Comparison of ENCODE assay signal across 11 mouse cellular contexts in the genomic region with DNA sequence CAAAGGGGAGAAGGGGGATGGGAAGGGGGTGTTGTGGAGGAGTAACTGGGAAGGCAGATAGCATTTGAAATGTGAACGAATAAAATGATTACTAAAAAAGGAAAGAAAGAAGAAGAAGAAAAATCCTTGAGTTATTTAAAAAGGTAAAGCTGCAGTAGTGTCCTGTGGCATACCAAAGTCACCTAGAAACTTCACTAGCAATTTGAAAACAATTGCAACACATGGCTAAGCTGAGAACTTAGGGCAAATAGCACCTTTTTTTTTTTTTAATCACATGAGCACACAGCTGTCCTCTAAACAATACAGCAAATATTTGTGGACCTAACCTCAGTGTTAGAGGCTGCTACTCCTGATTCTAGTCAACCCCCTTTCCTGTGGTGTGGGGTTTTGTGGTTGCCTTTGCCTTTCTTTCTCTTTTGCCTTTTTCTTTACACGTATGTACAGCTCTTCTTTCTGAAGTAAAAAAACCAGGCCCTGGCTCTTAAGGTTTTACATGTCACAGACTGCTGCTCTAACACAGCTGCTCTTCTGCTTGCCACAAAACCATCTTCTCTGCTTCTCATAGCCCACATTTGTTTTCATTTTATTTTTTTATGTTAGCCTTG.
A peak's percentile ranks its signal among the peaks of the same experiment; 100 is the strongest.
DNase-seq lines count a peak whose midpoint lies in the region; ATAC-seq and TF ChIP-seq lines count a peak whose summit lies in the region.
"Had no signal": no experiment of that assay in that cellular context is flagged by ENCODE, and none has a peak within 500 bp of the region (broad histone marks: within the 10 kb centered on the region; RNA-seq: fewer than 3 reads in every experiment).

No protein-coding gene starts in this region.

- TF ChIP-seq EP300 in liver, postnatal 0 days (IDR thresholded peaks at IDR 0.05; ENCODE audit: low read depth): no peak

- no peak overlapping the region for H3K9ac ChIP-seq in liver, postnatal 0 days (replicated peaks)
- H3K9ac ChIP-seq in liver, embryonic 12.5 days: no peak overlapping the region
- no peak overlapping the region for H3K9ac ChIP-seq in hindbrain, embryonic 16.5 days (ENCODE audit: low read depth, low read length)
- H3K9ac ChIP-seq: heart, embryonic 13.5 days had no signal

- no peak for ATAC-seq in liver, postnatal 0 days
- ATAC-seq in liver, embryonic 12.5 days: no peak
- peak; percentile 89 for ATAC-seq in activated CD4-positive, CD25-positive, alpha-beta regulatory T cell, adult 4 months
- ATAC-seq in hindbrain, embryonic 16.5 days: 0 out of 2 replicates have a peak, but pooled peaks have one; percentile 9

- H3K4me3 ChIP-seq in liver, postnatal 0 days (ENCODE audit: low read depth, low read length): no peak overlapping the region
- H3K4me3 ChIP-seq in liver, embryonic 12.5 days: no peak overlapping the region
- no peak overlapping the region for H3K4me3 ChIP-seq in hindbrain, embryonic 16.5 days (ENCODE audit: low read length)
- H3K4me3 ChIP-seq: heart, embryonic 13.5 days had no signal

- no peak for DNase-seq in liver, postnatal 0 days
- peak; percentile 55 for DNase-seq in splenic B cell, adult 2 months (ENCODE audit: low read depth, low spot score)
- no peak for DNase-seq in cerebellum, postnatal 4 days (ENCODE audit: low spot score in 2 of 2)
- no peak for DNase-seq in lung, postnatal 36 days
- no peak for DNase-seq in gastrocnemius, adult 8-10 months (ENCODE audit: low spot score in 2 of 2)
- DNase-seq: adrenal gland, adult 8-10 months; kidney, postnatal 10 days had no signal

- no peaks in the 10 kb centered on the region for H3K9me3 ChIP-seq in liver, postnatal 0 days (ENCODE audit: low read length)
- H3K9me3 ChIP-seq in liver, embryonic 12.5 days (replicated peaks): no peaks in the 10 kb centered on the region
- H3K9me3 ChIP-seq in hindbrain, embryonic 16.5 days (ENCODE audit: control insufficient read depth, low read length): no peaks in the 10 kb centered on the region
- H3K9me3 ChIP-seq: heart, embryonic 13.5 days had no signal

- WGBS in liver, postnatal 0 days (ENCODE audit: insufficient replicate concordance): 31% methylated on average over 2 of the region's 2 CpGs
- 28% methylated on average over 2 of the region's 2 CpGs for WGBS in liver, embryonic 12.5 days (ENCODE audit: insufficient replicate concordance)
- 50% methylated on average over 2 of the region's 2 CpGs for WGBS in hindbrain, embryonic 16.5 days

- peak overlapping the region; percentile 46 for H3K27ac ChIP-seq in liver, postnatal 0 days (ENCODE audit: low read depth)
- H3K27ac ChIP-seq in liver, embryonic 12.5 days: no peak overlapping the region
- no peak overlapping the region; the same call in 1 of the 2 replicates for H3K27ac ChIP-seq in hindbrain, embryonic 16.5 days (ENCODE audit: low read depth, low read length)
- H3K27ac ChIP-seq: heart, embryonic 13.5 days had no signal

- TF ChIP-seq CTCF in liver, postnatal 0 days (IDR thresholded peaks at IDR 0.05; ENCODE audit: low read depth): no peak

- H3K36me3 ChIP-seq in liver, postnatal 0 days (replicated peaks; ENCODE audit: insufficient read depth, low read length): no peaks in the 10 kb centered on the region
- H3K36me3 ChIP-seq in liver, embryonic 12.5 days: no peaks in the 10 kb centered on the region
- no peaks in the 10 kb centered on the region for H3K36me3 ChIP-seq in hindbrain, embryonic 16.5 days (ENCODE audit: control insufficient read depth, insufficient read depth, low read length)
- H3K36me3 ChIP-seq in splenic B cell, adult 2 months (ENCODE audit: control insufficient read depth, insufficient read depth, low read length, poor library complexity, severe bottlenecking): no peaks in the 10 kb centered on the region
- H3K36me3 ChIP-seq: heart, embryonic 13.5 days had no signal

- H3K4me1 ChIP-seq in liver, postnatal 0 days (ENCODE audit: insufficient read depth): no peaks in the 10 kb centered on the region; the same call in 1 of the 2 replicates
- no peaks in the 10 kb centered on the region for H3K4me1 ChIP-seq in liver, embryonic 12.5 days
- peaks cover 6% of the 10 kb centered on the region; the same call in 1 of the 2 replicates for H3K4me1 ChIP-seq in hindbrain, embryonic 16.5 days (ENCODE audit: control insufficient read depth, insufficient read depth, low read depth, low read length)
- H3K4me1 ChIP-seq: heart, embryonic 13.5 days had no signal

- H3K27me3 ChIP-seq in liver, postnatal 0 days (ENCODE audit: insufficient read depth, low read length): no peaks in the 10 kb centered on the region
- no peaks in the 10 kb centered on the region for H3K27me3 ChIP-seq in liver, embryonic 12.5 days (replicated peaks)
- H3K27me3 ChIP-seq in hindbrain, embryonic 16.5 days (replicated peaks; ENCODE audit: control insufficient read depth, insufficient read depth, low read length): no peaks in the 10 kb centered on the region
- no peaks in the 10 kb centered on the region for H3K27me3 ChIP-seq in splenic B cell, adult 2 months (ENCODE audit: control insufficient read depth, insufficient read depth, low read length, poor library complexity, severe bottlenecking)
- H3K27me3 ChIP-seq: heart, embryonic 13.5 days had no signal

- H3K4me2 ChIP-seq in liver, postnatal 0 days (ENCODE audit: low read depth, low read length): no peak overlapping the region
- H3K4me2 ChIP-seq in liver, embryonic 12.5 days: no peak overlapping the region
- H3K4me2 ChIP-seq in hindbrain, embryonic 16.5 days (ENCODE audit: low read length): no peak overlapping the region
- H3K4me2 ChIP-seq: heart, embryonic 13.5 days had no signal

Comparison
In these comparisons a context has a peak if more than half of its experiments do, and no peak if none do; other contexts are left out.
1. ATAC-seq: peak in activated CD4-positive, CD25-positive, alpha-beta regulatory T cell, adult 4 months (single experiment) and hindbrain, embryonic 16.5 days (single experiment); none in liver, postnatal 0 days (single experiment) and liver, embryonic 12.5 days (single experiment).